Mouse (Mus musculus): ENCODE data around the gene Sirt2. TPM values are rescaled to one million over a fixed set of nuclear protein-coding genes. Genes with fewer than 3 reads are reported as not detected.
A peak's percentile ranks its signal among the peaks of the same experiment; 100 is the strongest.

Gene Sirt2
- polyA plus RNA-seq, 1 experiment, result 28.1 TPM

GRCm38 (mm10) chr7:28820358-28821260 is 54.1 kb downstream of the Sirt2 start:
- no peak overlapping the region for H3K9ac ChIP-seq (ENCODE audit: low read depth, poor library complexity, severe bottlenecking)
- no peak overlapping the region for H3K4me3 ChIP-seq (ENCODE audit: low read depth, low read length)
- H3K27ac ChIP-seq (ENCODE audit: insufficient read depth, low read length), result 0 out of 2 replicates have a peak overlapping the region, but pooled peaks have one; percentile 21
- no peaks in the 10 kb centered on the region for H3K27me3 ChIP-seq (ENCODE audit: control insufficient read depth, insufficient read depth, low read length, poor library complexity, severe bottlenecking)
- no peak for TF ChIP-seq EP300 (IDR thresholded peaks at IDR 0.05; ENCODE audit: insufficient read depth, low read depth, low read length)
- H3K4me1 ChIP-seq (ENCODE audit: control insufficient read depth, insufficient read depth, low read length), result no peaks in the 10 kb centered on the region
- H3K36me3 ChIP-seq (ENCODE audit: control insufficient read depth, insufficient read depth, low read length, poor library complexity, severe bottlenecking), result peaks cover 65% of the 10 kb centered on the region
- no peaks in the 10 kb centered on the region for H3K9me3 ChIP-seq (replicated peaks; ENCODE audit: control insufficient read depth, insufficient read depth, low read length, poor library complexity, severe bottlenecking)

GRCm38 (mm10) chr7:28821261-28821831 is 54.8 kb downstream of the Sirt2 start:
- Histone ChIP-seq H3K36me3 (ENCODE audit: control insufficient read depth, insufficient read depth, low read length, poor library complexity, severe bottlenecking) (peaks cover 58% of the 10 kb centered on the region), H3K4me3 (ENCODE audit: low read depth, low read length) (no peak overlapping the region), H3K27ac (ENCODE audit: insufficient read depth, low read length) (peak overlapping the region; percentile 21; the same call in 1 of the 2 replicates), H3K9me3 (replicated peaks; ENCODE audit: control insufficient read depth, insufficient read depth, low read length, poor library complexity, severe bottlenecking) (no peaks in the 10 kb centered on the region), H3K9ac (ENCODE audit: low read depth, poor library complexity, severe bottlenecking) (no peak overlapping the region), H3K27me3 (ENCODE audit: control insufficient read depth, insufficient read depth, low read length, poor library complexity, severe bottlenecking) (no peaks in the 10 kb centered on the region), H3K4me1 (ENCODE audit: control insufficient read depth, insufficient read depth, low read length) (peaks cover under 1% of the 10 kb centered on the region)
- TF ChIP-seq EP300 (IDR thresholded peaks at IDR 0.05; ENCODE audit: insufficient read depth, low read depth, low read length) (no peak), POLR2A (IDR thresholded peaks at IDR 0.05; ENCODE audit: insufficient read depth, low read length) (no peak)

- Histone ChIP-seq H3K4me1 (ENCODE audit: control insufficient read depth, insufficient read depth, low read length) (peaks cover 2% of the 10 kb centered on the region), H3K36me3 (ENCODE audit: control insufficient read depth, insufficient read depth, low read length, poor library complexity, severe bottlenecking) (peaks cover 46% of the 10 kb centered on the region)
- no peak for TF ChIP-seq CTCF (IDR thresholded peaks at IDR 0.05; ENCODE audit: low read depth, low read length)
- no peak for TF ChIP-seq POLR2A (IDR thresholded peaks at IDR 0.05; ENCODE audit: insufficient read depth, low read length)
- no peak for TF ChIP-seq EP300 (IDR thresholded peaks at IDR 0.05; ENCODE audit: insufficient read depth, low read depth, low read length)
Measured at GRCm38 (mm10) chr7:28822556-28822955, 56.0 kb downstream of the Sirt2 start.

GRCm38 (mm10) chr7:28822993-28823903 is 56.7 kb downstream of the Sirt2 start:
- H3K36me3 ChIP-seq (ENCODE audit: control insufficient read depth, insufficient read depth, low read length, poor library complexity, severe bottlenecking), result peaks cover 39% of the 10 kb centered on the region
- H3K27me3 ChIP-seq (ENCODE audit: control insufficient read depth, insufficient read depth, low read length, poor library complexity, severe bottlenecking), result no peaks in the 10 kb centered on the region
- H3K27ac ChIP-seq (ENCODE audit: insufficient read depth, low read length), result peak overlapping the region; percentile 51; the same call in 1 of the 2 replicates
- H3K4me1 ChIP-seq (ENCODE audit: control insufficient read depth, insufficient read depth, low read length), result peaks cover 2% of the 10 kb centered on the region
- no peak overlapping the region for H3K9ac ChIP-seq (ENCODE audit: low read depth, poor library complexity, severe bottlenecking)
- H3K4me3 ChIP-seq (ENCODE audit: low read depth, low read length), result no peak overlapping the region
- no peak for TF ChIP-seq CTCF (IDR thresholded peaks at IDR 0.05; ENCODE audit: low read depth, low read length)
- no peaks in the 10 kb centered on the region for H3K9me3 ChIP-seq (replicated peaks; ENCODE audit: control insufficient read depth, insufficient read depth, low read length, poor library complexity, severe bottlenecking)

More at GRCm38 (mm10) chr7:28822556-28822955, 56.0 kb downstream of the Sirt2 start:
- H3K27ac ChIP-seq (ENCODE audit: insufficient read depth, low read length), result peak overlapping the region; percentile 51; the same call in 1 of the 2 replicates
- no peak overlapping the region for H3K9ac ChIP-seq (ENCODE audit: low read depth, poor library complexity, severe bottlenecking)
- H3K27me3 ChIP-seq (ENCODE audit: control insufficient read depth, insufficient read depth, low read length, poor library complexity, severe bottlenecking), result no peaks in the 10 kb centered on the region
- no peaks in the 10 kb centered on the region for H3K9me3 ChIP-seq (replicated peaks; ENCODE audit: control insufficient read depth, insufficient read depth, low read length, poor library complexity, severe bottlenecking)
- H3K4me3 ChIP-seq (ENCODE audit: low read depth, low read length), result no peak overlapping the region

GRCm38 (mm10) chr7:28823932-28824331 is 57.4 kb downstream of the Sirt2 start:
- 0 out of 2 replicates have a peak overlapping the region, but pooled peaks have one; percentile 95 for H3K27ac ChIP-seq (ENCODE audit: insufficient read depth, low read length)
- no peak overlapping the region for H3K9ac ChIP-seq (ENCODE audit: low read depth, poor library complexity, severe bottlenecking)
- H3K27me3 ChIP-seq (ENCODE audit: control insufficient read depth, insufficient read depth, low read length, poor library complexity, severe bottlenecking), result no peaks in the 10 kb centered on the region
- H3K9me3 ChIP-seq (replicated peaks; ENCODE audit: control insufficient read depth, insufficient read depth, low read length, poor library complexity, severe bottlenecking), result no peaks in the 10 kb centered on the region
- H3K36me3 ChIP-seq (ENCODE audit: control insufficient read depth, insufficient read depth, low read length, poor library complexity, severe bottlenecking), result peaks cover 32% of the 10 kb centered on the region
- TF ChIP-seq CTCF (IDR thresholded peaks at IDR 0.05; ENCODE audit: low read depth, low read length) (no peak), EP300 (IDR thresholded peaks at IDR 0.05; ENCODE audit: insufficient read depth, low read depth, low read length) (no peak)
- peaks cover 2% of the 10 kb centered on the region for H3K4me1 ChIP-seq (ENCODE audit: control insufficient read depth, insufficient read depth, low read length)
- no peak overlapping the region for H3K4me3 ChIP-seq (ENCODE audit: low read depth, low read length)

Measured in ES-Bruce4 (cell line).